ENCODE assay signal across 32 mouse cellular contexts in the genomic region with DNA sequence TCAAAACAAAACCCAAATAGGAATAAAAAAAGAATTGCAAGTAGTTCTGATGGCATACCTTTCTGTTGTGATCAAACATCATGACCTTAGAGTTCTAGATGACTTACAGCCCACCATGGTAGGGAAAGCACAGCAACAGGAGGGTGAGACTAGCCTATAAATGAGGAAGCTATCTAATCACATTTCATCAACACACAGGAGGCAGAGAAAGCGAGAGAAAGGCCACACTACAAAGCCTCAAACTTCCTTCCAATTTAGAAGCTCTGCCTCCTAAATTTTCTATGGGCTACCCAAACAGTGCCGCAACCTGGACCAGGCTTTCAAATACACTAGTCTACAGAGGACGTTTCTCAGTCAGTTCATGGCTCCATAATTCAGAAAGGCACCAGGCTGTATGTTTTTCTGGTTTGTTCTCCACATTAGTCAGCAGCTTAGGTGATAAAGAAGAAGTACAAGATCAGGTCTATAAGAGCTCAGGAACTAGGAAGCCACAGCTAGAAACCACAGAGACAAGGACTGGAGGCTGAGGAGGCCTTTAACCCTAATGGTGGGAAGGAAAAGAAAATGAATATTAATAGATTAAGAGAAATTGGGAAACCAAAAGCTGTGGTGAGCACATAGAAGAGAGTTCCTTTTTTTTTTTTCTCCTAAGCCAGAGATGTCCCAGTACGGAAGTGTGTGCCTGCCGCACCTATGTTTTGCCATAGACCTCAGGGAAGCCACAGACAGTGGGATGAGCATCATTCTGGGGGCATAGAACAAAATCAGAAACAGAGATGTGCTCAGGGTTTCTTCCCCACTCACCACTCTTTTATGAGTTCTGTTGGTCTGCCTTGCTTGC.
DNase-seq lines count a peak whose midpoint lies in the region; ATAC-seq and TF ChIP-seq lines count a peak whose summit lies in the region.
"Had no signal": no experiment of that assay in that cellular context is flagged by ENCODE, and none has a peak within 500 bp of the region (broad histone marks: within the 10 kb centered on the region; RNA-seq: fewer than 3 reads in every experiment).

No protein-coding gene starts in this region.

- no peaks in the 10 kb centered on the region for H3K4me1 ChIP-seq in liver, postnatal 0 days (ENCODE audit: insufficient read depth)
- H3K4me1 ChIP-seq in liver, embryonic 12.5 days: no peaks in the 10 kb centered on the region
- H3K4me1 ChIP-seq in forebrain, embryonic 16.5 days (replicated peaks; ENCODE audit: control insufficient read depth, insufficient read depth, low read length): no peaks in the 10 kb centered on the region
- H3K4me1 ChIP-seq: embryonic facial prominence, embryonic 15.5 days; hindbrain, embryonic 13.5 days; limb, embryonic 12.5 days; midbrain, embryonic 15.5 days; neural tube, embryonic 13.5 days had no signal

- no peak for TF ChIP-seq EP300 in liver, postnatal 0 days (IDR thresholded peaks at IDR 0.05; ENCODE audit: low read depth)

- no peak for TF ChIP-seq CTCF in liver, postnatal 0 days (IDR thresholded peaks at IDR 0.05; ENCODE audit: low read depth)

- H3K9me3 ChIP-seq in liver, postnatal 0 days (ENCODE audit: low read length): no peaks in the 10 kb centered on the region
- no peaks in the 10 kb centered on the region for H3K9me3 ChIP-seq in liver, embryonic 12.5 days (replicated peaks)
- no peaks in the 10 kb centered on the region for H3K9me3 ChIP-seq in forebrain, embryonic 16.5 days (ENCODE audit: control insufficient read depth, low read length)
- H3K9me3 ChIP-seq: embryonic facial prominence, embryonic 10.5 days; embryonic facial prominence, embryonic 15.5 days; forebrain, embryonic 12.5 days; hindbrain, embryonic 13.5 days; limb, embryonic 12.5 days; midbrain, embryonic 15.5 days; neural tube, embryonic 13.5 days had no signal

- peak overlapping the region; percentile 68 for H3K27ac ChIP-seq in liver, postnatal 0 days (ENCODE audit: low read depth)
- no peak overlapping the region for H3K27ac ChIP-seq in liver, embryonic 12.5 days
- no peak overlapping the region for H3K27ac ChIP-seq in forebrain, embryonic 16.5 days (ENCODE audit: low read length)
- H3K27ac ChIP-seq: embryonic facial prominence, embryonic 10.5 days; embryonic facial prominence, embryonic 15.5 days; forebrain, embryonic 12.5 days; hindbrain, embryonic 13.5 days; left cerebral cortex, adult 2 months; limb, embryonic 12.5 days; midbrain, embryonic 15.5 days; neural tube, embryonic 13.5 days; stomach, postnatal 0 days had no signal

- H3K4me2 ChIP-seq in liver, postnatal 0 days (ENCODE audit: low read depth, low read length): no peak overlapping the region
- no peak overlapping the region for H3K4me2 ChIP-seq in liver, embryonic 12.5 days
- H3K4me2 ChIP-seq in forebrain, embryonic 16.5 days (ENCODE audit: low read length): no peak overlapping the region
- H3K4me2 ChIP-seq: embryonic facial prominence, embryonic 15.5 days; forebrain, embryonic 12.5 days; heart, embryonic 11.5 days; hindbrain, embryonic 13.5 days; limb, embryonic 12.5 days; liver, embryonic 11.5 days; lung, embryonic 14.5 days; midbrain, embryonic 15.5 days; neural tube, embryonic 13.5 days had no signal

- ATAC-seq in liver, postnatal 0 days: peak; percentile 44; the same call in 1 of the 2 replicates
- no peak for ATAC-seq in liver, embryonic 12.5 days
- ATAC-seq in granulocyte monocyte progenitor cell, adult 5-6 weeks (replicated peaks; ENCODE audit: poor library complexity, severe bottlenecking): peak; percentile 92
- ATAC-seq in megakaryocyte-erythroid progenitor cell, adult 5-6 weeks (replicated peaks; ENCODE audit: low FRiP score, low TSS enrichment, poor library complexity, severe bottlenecking): peak; percentile 50
- ATAC-seq in forebrain, embryonic 16.5 days: no peak
- ATAC-seq in frontal cortex, adult (ENCODE audit: low TSS enrichment): no peak
- ATAC-seq: intestine, embryonic 16.5 days; midbrain, embryonic 15.5 days; Patski had no signal

- DNase-seq in liver, postnatal 0 days: no peak
- DNase-seq in MEL-GATA-1-ER (ENCODE audit: extremely low read depth, low read depth): peak; percentile 59
- no peak for DNase-seq in urinary bladder, adult 18-20 months (ENCODE audit: low spot score in 2 of 2)
- DNase-seq: adrenal gland, postnatal 10 days; B cell, adult 2 months; cerebellum, adult 2 months; cerebellum, postnatal 14 days; heart, postnatal 36 days; kidney, postnatal 14 days; lung, embryonic 14.5 days; right cerebral cortex, postnatal 4 days; thymus, adult 18-20 months; thymus, postnatal 25 days had no signal

- H3K9ac ChIP-seq in liver, postnatal 0 days (replicated peaks): no peak overlapping the region
- no peak overlapping the region for H3K9ac ChIP-seq in liver, embryonic 12.5 days
- H3K9ac ChIP-seq in forebrain, embryonic 16.5 days (replicated peaks; ENCODE audit: low read depth, low read length): no peak overlapping the region
- H3K9ac ChIP-seq: embryonic facial prominence, embryonic 15.5 days; forebrain, embryonic 12.5 days; hindbrain, embryonic 13.5 days; limb, embryonic 12.5 days; lung, embryonic 14.5 days; midbrain, embryonic 15.5 days; neural tube, embryonic 13.5 days had no signal

- H3K27me3 ChIP-seq in liver, postnatal 0 days (ENCODE audit: insufficient read depth, low read length): no peaks in the 10 kb centered on the region
- no peaks in the 10 kb centered on the region for H3K27me3 ChIP-seq in liver, embryonic 12.5 days (replicated peaks)
- H3K27me3 ChIP-seq in forebrain, embryonic 16.5 days (replicated peaks; ENCODE audit: control insufficient read depth, insufficient read depth, low read length): no peaks in the 10 kb centered on the region
- H3K27me3 ChIP-seq: embryonic facial prominence, embryonic 15.5 days; forebrain, embryonic 12.5 days; hindbrain, embryonic 13.5 days; limb, embryonic 12.5 days; midbrain, embryonic 15.5 days; neural tube, embryonic 13.5 days; Patski had no signal

- 32% methylated on average over 5 of the region's 5 CpGs for WGBS in liver, postnatal 0 days (ENCODE audit: insufficient replicate concordance)
- 34% methylated on average over 5 of the region's 5 CpGs for WGBS in liver, embryonic 12.5 days (ENCODE audit: insufficient replicate concordance)
- 88% methylated on average over 5 of the region's 5 CpGs for WGBS in forebrain, embryonic 16.5 days

- no peaks in the 10 kb centered on the region for H3K36me3 ChIP-seq in liver, postnatal 0 days (replicated peaks; ENCODE audit: insufficient read depth, low read length)
- no peaks in the 10 kb centered on the region for H3K36me3 ChIP-seq in liver, embryonic 12.5 days
- no peaks in the 10 kb centered on the region for H3K36me3 ChIP-seq in forebrain, embryonic 16.5 days (ENCODE audit: control insufficient read depth, insufficient read depth)
- H3K36me3 ChIP-seq: embryonic facial prominence, embryonic 10.5 days; embryonic facial prominence, embryonic 15.5 days; forebrain, embryonic 12.5 days; hindbrain, embryonic 13.5 days; limb, embryonic 12.5 days; midbrain, embryonic 15.5 days; neural tube, embryonic 13.5 days had no signal

- no peak overlapping the region for H3K4me3 ChIP-seq in liver, postnatal 0 days (ENCODE audit: low read depth, low read length)
- no peak overlapping the region for H3K4me3 ChIP-seq in liver, embryonic 12.5 days
- H3K4me3 ChIP-seq in forebrain, embryonic 16.5 days (replicated peaks; ENCODE audit: low read length): no peak overlapping the region
- H3K4me3 ChIP-seq: embryonic facial prominence, embryonic 10.5 days; embryonic facial prominence, embryonic 15.5 days; forebrain, embryonic 12.5 days; hindbrain, embryonic 13.5 days; left cerebral cortex, adult 2 months; limb, embryonic 12.5 days; midbrain, embryonic 15.5 days; myocyte; neural tube, embryonic 13.5 days had no signal

Comparison
In these comparisons a context has a peak if more than half of its experiments do, and no peak if none do; other contexts are left out.
1. ATAC-seq: peak in liver, postnatal 0 days (single experiment), granulocyte monocyte progenitor cell, adult 5-6 weeks (single experiment) and megakaryocyte-erythroid progenitor cell, adult 5-6 weeks (single experiment); none in liver, embryonic 12.5 days (single experiment), forebrain, embryonic 16.5 days (single experiment) and frontal cortex, adult (single experiment).